Mouse (Mus musculus) cerebellum, adult 2 months (tissue): Measurements from ENCODE around the gene Abcc2. TPM values are rescaled to one million over a fixed set of nuclear protein-coding genes. Genes with fewer than 3 reads are reported as not detected.
A peak's percentile ranks its signal among the peaks of the same experiment; 100 is the strongest.

Experiments
- DNase-seq, 2 experiments: peaks; one replicate each; pipeline ENCODE4 v3.0.0; 2021
- H3K27ac ChIP-seq: fragments of 200-500 bp; 2 replicates; pipeline ENCODE4 v1.5.1; 2012; ENCODE audit warnings: low read length, control low read depth, inconsistent platforms; ENCODE audit not compliant: insufficient read depth
- H3K27me3 ChIP-seq: fragments of 200-500 bp; 2 replicates; pipeline ENCODE4 v1.6.1; 2012; ENCODE audit warnings: inconsistent platforms, mild to moderate bottlenecking, low read length, moderate library complexity; ENCODE audit not compliant: control insufficient read depth, insufficient read depth
- H3K4me1 ChIP-seq: fragments of 200-500 bp; 2 replicates; pipeline ENCODE4 v1.6.1; 2011; ENCODE audit warnings: low read length; ENCODE audit not compliant: control insufficient read depth, insufficient read depth
- H3K4me3 ChIP-seq: fragments of 200-500 bp; replicated peaks from 2 replicates; pipeline ENCODE3; 2011; ENCODE audit warnings: mild to moderate bottlenecking, low read depth, low read length, control low read depth; ENCODE audit not compliant: insufficient read depth
- CTCF ChIP-seq: fragments of 200-500 bp; IDR thresholded peaks from 2 replicates; pipeline ENCODE4 v1.5.1; 2011; ENCODE audit warnings: low read depth, mild to moderate bottlenecking, control low read depth, low read length, moderate library complexity, borderline replicate concordance; ENCODE audit not compliant: insufficient read depth
- POLR2A ChIP-seq: fragments of 200-500 bp; IDR thresholded peaks from 2 replicates; pipeline ENCODE4 v1.6.1; 2011; ENCODE audit warnings: low read length, control low read depth, borderline replicate concordance; ENCODE audit not compliant: insufficient read depth
- WGBS: fragments of 180-500 bp; shearing (Covaris S2); methylation state at CpG from one replicate; pipeline ENCODE4 v1.1.7; 2018; 5-methylcytosine and 5-hydroxymethylcytosine counted together
- polyA plus RNA-seq: library from polyadenylated mRNA; depleted of rRNA; stranded (reverse); fragments of >200 nt; gene quantifications from 2 replicates; pipeline ENCODE4 v1.2.3, GENCODE M21; 2012

The Abcc2 gene
- polyA plus RNA-seq, 1 experiment, result 0.05 TPM

DNA sequence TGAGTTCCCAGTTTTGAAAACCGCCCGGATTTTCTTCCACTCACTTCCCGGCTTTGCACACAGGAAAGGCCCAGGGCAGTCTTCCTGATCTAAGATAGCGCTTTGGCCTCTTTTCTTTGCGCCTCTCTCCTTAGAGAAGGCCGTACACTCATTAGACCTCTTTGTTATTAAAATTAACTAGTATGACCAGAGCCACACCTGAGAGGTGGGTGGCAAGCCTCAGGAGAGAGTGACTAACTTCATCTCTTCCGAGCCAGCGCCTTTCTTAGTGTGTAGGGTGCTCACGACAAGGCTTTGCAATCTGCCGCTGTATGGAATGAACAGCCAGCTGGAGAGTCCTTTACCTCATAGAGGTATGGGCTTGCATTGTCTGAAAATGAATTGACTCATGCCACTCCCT lies 21.9 kb downstream of the Abcc2 start:
- no peaks in the 10 kb centered on the region for H3K27me3 ChIP-seq
- DNase-seq, result no peak
- no peak overlapping the region for H3K4me3 ChIP-seq
- no peak for TF ChIP-seq POLR2A
- TF ChIP-seq CTCF, result no peak
- 85% methylated on average over 10 of the region's 10 CpGs for WGBS
- no peaks in the 10 kb centered on the region for H3K4me1 ChIP-seq
- no peak overlapping the region for H3K27ac ChIP-seq

DNA sequence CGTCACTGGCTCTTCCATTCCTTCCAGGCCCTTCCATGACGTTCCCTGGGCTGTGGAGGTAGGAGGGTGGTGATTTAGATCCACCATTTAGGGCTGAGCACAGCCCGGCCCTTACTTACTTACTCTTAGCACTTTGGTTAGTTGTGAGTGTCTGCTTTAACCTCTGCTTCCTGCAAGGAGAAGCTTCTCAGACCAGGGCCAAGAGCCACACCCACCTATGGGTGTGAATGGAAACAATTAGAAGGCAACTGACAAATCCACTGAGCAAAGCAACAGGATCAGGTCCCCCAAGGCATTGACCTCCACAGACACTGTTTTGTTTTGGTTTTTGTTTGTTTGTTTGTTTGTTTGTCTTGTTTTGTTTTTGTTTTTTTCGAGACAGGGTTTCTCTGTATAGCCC lies 27.3 kb downstream of the Abcc2 start:
- TF ChIP-seq CTCF (no peak), POLR2A (no peak)
- Histone ChIP-seq H3K27ac (no peak overlapping the region), H3K27me3 (no peaks in the 10 kb centered on the region), H3K4me1 (no peaks in the 10 kb centered on the region), H3K4me3 (no peak overlapping the region)
- 38% methylated on average over 4 of the region's 4 CpGs for WGBS
- DNase-seq, result no peak

DNA sequence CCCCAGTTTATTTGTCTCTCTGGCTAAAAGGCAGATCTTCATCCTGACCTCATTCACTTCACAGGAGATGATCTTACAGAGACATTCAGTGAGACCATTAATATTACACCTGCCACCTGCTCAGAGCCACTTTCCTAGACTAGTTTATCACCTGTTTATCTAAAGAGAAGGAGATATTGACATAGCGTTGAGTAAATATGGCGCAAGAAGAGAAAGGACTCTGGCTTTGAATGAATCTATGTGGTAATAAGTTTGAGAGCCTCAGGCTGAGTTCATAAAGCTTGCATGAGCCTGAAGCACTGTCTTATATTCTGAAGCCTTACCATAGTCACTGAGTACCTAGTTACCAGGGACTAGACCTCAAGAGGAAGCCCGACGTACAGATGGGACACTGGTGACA lies 29.4 kb downstream of the Abcc2 start:
- Histone ChIP-seq H3K4me1 (no peaks in the 10 kb centered on the region), H3K4me3 (no peak overlapping the region), H3K27ac (no peak overlapping the region), H3K27me3 (no peaks in the 10 kb centered on the region)
- no peak for DNase-seq
- 96% methylated on average over 4 of the region's 4 CpGs for WGBS
- no peak for TF ChIP-seq POLR2A
- no peak for TF ChIP-seq CTCF

DNA sequence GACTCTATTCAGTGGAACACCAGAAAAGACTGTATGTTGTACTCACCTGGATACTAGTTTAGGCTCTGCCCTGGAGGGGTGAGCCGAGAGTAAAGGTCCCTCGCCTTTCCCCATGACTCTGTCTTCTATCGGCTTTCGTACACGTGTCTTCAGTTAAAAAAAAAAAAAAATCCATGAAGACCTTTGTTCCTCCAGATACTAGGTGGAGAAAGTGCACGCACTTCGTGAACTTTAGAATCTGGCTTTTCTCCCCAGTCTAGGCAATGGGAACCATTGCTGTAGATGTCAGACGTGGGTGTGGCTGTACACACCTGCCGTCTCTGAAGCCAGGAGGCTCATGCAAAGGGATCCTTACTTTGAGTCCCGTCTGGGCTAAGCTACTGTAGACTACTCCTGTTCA lies 31.3 kb downstream of the Abcc2 start:
- 88% methylated on average over 10 of the region's 10 CpGs for WGBS
- TF ChIP-seq CTCF (no peak), POLR2A (no peak)
- DNase-seq, result no peak

DNA sequence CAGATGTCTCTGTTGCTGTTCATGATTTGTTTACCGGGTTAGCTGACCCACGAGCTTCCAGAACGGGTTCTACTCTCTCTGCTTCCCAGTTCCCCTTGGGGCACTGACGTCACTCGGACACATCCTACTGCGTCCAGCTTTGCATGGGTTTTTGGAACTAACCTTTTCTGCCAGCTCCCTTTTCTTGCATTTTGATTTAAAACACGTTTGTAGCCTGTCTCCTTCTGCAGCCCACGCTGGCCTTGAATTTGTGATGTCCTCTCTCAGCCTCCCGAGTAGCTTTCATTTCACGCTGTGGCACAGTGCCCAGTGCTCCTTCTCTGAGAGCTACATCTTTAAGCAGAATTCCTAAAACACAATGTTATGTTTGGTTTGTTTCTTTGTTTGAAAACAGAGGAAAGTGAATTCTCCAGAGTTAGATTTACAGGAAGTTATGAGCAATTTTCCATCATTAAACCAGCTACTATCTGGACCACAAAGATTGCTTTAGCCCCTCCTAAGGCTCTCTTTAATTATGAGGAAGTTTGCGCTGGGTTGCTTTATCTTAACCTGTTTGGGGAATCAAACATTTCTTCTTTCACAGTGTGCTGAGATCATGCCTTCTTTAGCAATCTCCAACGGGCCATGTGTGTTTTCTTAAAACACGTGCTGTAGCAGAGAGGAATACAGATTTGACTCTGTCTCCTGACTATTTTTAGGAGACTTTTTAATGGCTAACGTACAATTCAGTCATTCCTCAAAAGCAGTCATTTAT lies 33.8 kb downstream of the Abcc2 start:
- TF ChIP-seq POLR2A (no peak), CTCF (no peak)
- Histone ChIP-seq H3K27me3 (no peaks in the 10 kb centered on the region), H3K27ac (no peak overlapping the region), H3K4me1 (no peaks in the 10 kb centered on the region), H3K4me3 (peak overlapping the region; percentile 36)
- WGBS, result 54% methylated on average over 14 of the region's 14 CpGs
- DNase-seq, result no peak

More for the DNA sequence above, 31.3 kb downstream of the Abcc2 start:
- H3K4me1 ChIP-seq, result no peaks in the 10 kb centered on the region
- no peak overlapping the region for H3K27ac ChIP-seq
- no peak overlapping the region for H3K4me3 ChIP-seq
- no peaks in the 10 kb centered on the region for H3K27me3 ChIP-seq

DNA sequence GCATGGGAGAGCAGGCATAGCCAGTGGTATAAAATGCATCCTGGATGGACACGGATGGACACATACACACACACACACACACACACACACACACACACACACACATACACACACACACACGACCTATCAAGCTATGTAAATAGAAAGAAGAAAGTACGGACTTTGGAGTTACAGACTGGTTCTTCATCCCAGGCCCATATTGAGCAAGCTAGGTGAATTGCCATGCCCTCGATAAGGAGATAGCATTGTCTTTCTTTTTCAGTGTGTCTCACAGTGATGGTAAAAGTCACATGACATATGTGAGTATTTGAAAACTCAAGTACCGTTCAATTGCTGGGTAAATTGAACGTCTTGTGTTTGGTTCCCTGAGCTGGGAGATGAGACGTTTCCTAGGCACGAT lies 44.9 kb downstream of the Abcc2 start:
- no peaks in the 10 kb centered on the region for H3K27me3 ChIP-seq
- H3K27ac ChIP-seq, result no peak overlapping the region
- 80% methylated on average over 8 of the region's 8 CpGs for WGBS
- no peak for TF ChIP-seq POLR2A
- no peak for TF ChIP-seq CTCF
- no peaks in the 10 kb centered on the region for H3K4me1 ChIP-seq
- DNase-seq, result no peak
- H3K4me3 ChIP-seq, result no peak overlapping the region

DNA sequence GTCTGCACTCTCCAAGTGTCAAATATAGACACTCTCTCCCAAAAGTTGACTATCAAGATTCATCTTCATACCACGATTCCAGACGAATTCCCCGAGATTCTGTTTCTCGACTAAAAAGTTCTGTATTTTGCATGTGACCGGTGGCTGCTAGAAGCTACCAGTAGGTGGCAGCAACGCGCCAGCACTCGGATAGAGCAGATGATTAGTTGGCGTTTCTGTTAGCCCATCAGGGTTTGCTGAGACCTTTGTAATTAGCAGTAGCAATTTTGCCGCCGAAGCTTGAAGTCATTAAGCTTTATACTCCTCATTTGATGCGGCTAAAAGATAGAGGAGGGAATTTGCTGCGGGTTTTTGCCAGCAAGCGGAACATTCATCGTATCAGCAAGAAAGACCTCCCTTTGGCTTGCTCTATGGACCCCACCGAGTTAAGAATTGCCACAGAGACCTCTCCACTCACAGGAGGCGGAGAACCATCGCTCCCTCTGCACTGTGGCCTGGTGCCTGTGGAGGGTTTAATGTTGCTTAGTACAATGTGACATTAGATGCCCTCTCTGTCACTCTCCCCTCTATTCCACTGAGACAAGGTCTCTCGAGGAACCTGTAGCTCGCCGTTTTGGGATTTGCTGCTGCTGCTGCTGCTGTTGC lies 50.6 kb downstream of the Abcc2 start:
- DNase-seq, result peak; percentile 57 to 72
- H3K27ac ChIP-seq, result no peak overlapping the region
- no peak overlapping the region for H3K4me3 ChIP-seq
- 21% methylated on average over 21 of the region's 21 CpGs for WGBS
- H3K4me1 ChIP-seq, result no peaks in the 10 kb centered on the region
- TF ChIP-seq POLR2A (no peak), CTCF (peak; percentile 93)
- no peaks in the 10 kb centered on the region for H3K27me3 ChIP-seq

DNA sequence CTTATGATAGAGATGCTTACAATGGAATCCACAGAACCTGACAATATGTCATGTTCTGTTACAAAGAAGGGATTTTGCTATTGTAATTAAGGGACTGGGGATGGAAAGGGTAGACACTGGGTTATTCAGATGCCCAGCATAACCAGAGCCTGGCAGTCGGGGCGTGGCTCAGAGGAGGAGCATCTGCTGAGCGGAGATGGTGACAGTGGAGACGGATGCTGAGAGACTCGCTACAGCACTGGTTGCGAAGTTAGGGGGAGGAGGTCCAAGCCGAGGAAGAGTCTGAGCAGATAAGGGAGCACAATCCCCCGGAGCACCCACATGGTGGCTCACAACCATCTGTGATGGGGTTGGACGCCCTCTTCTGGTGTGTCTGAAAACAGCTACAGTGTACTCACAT lies 61.2 kb downstream of the Abcc2 start:
- DNase-seq, result no peak
- no peak overlapping the region for H3K4me3 ChIP-seq
- H3K27ac ChIP-seq, result no peak overlapping the region
- WGBS, result 75% methylated on average over 9 of the region's 9 CpGs
- no peak for TF ChIP-seq CTCF
- no peak for TF ChIP-seq POLR2A
- H3K4me1 ChIP-seq, result no peaks in the 10 kb centered on the region
- H3K27me3 ChIP-seq, result no peaks in the 10 kb centered on the region

DNA sequence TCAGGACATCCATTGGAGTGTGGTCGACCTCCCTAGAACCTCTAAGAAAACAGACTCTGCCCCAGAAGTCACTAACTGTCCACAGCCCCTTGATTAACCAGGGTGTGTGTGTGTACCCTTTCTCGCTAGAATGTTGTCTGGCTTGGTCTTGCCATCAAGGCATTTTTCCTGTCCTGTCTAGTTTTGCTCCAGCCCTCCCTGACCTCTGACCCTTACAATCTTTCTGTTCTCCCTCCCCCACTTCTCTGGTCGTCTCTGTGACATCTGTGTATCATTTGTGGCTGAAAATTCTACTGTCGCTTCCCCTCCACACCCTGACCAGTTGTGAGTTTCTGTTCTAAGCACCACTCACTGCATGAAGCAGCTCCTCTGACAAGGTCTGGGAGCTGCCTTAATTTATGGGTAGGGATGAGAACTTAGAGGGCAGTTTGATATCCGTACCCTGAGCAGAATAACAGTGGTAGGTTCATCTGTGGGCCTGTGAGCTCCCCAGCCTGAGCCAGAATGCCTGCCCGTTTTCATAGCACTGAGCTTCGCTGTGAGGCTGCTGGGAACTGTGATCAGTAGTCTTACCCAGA lies 63.4 kb downstream of the Abcc2 start:
- H3K4me1 ChIP-seq, result peaks cover 2% of the 10 kb centered on the region; the same call in 1 of the 2 replicates
- 79% methylated on average over 7 of the region's 7 CpGs for WGBS
- H3K27me3 ChIP-seq, result no peaks in the 10 kb centered on the region
- no peak overlapping the region for H3K27ac ChIP-seq
- DNase-seq, result no peak
- no peak for TF ChIP-seq CTCF
- TF ChIP-seq POLR2A, result no peak
- H3K4me3 ChIP-seq, result no peak overlapping the region
